Mouse (Mus musculus): ENCODE measurements around the gene Gm10073.

GRCm38 (mm10) chr8:106546746-106547145 is 26.5 kb downstream of the Gm10073 start:
- TF ChIP-seq CTCF (IDR thresholded peaks at IDR 0.05) (no peak), POLR2A (IDR thresholded peaks at IDR 0.05; ENCODE audit: insufficient read depth, low read depth, low read length) (no peak), EP300 (IDR thresholded peaks at IDR 0.05; ENCODE audit: insufficient read depth, low read depth, low read length) (no peak)
